Mouse (Mus musculus): Measurements from ENCODE around the gene Map3k19. TPM values are rescaled to one million over a fixed set of nuclear protein-coding genes. Genes with fewer than 3 reads are reported as not detected.

Gene Map3k19
- polyA plus RNA-seq, 1 experiment from 2014 or later: 0.81 TPM

- 89% methylated on average over 6 of the region's 6 CpGs for WGBS
- Histone ChIP-seq H3K4me3 (no peak overlapping the region), H3K36me3 (peaks cover 16% of the 10 kb centered on the region), H3K4me1 (0 out of 2 replicates have a peak, but pooled peaks cover 3% of the 10 kb centered on the region), H3K27ac (no peak overlapping the region), H3K4me2 (no peak overlapping the region), H3K27me3 (no peaks in the 10 kb centered on the region), H3K9ac (no peak overlapping the region), H3K9me3 (no peaks in the 10 kb centered on the region)
- ATAC-seq (ENCODE audit: borderline replicate concordance, extremely low read depth, low FRiP score, low TSS enrichment): no peak
Measured at GRCm38 (mm10) chr1:127795087-127795769, 59.6 kb downstream of the Map3k19 start.

- no peaks in the 10 kb centered on the region for H3K27me3 ChIP-seq
- H3K36me3 ChIP-seq: peaks cover 7% of the 10 kb centered on the region; the same call in 1 of the 2 replicates
- 82% methylated on average over 1 of the region's 1 CpGs for WGBS
- H3K4me2 ChIP-seq: no peak overlapping the region
- ATAC-seq (ENCODE audit: borderline replicate concordance, extremely low read depth, low FRiP score, low TSS enrichment): no peak
- no peak overlapping the region for H3K27ac ChIP-seq
- no peak overlapping the region for H3K9ac ChIP-seq
- 0 out of 2 replicates have a peak, but pooled peaks cover 3% of the 10 kb centered on the region for H3K4me1 ChIP-seq
- no peak overlapping the region for H3K4me3 ChIP-seq
- H3K9me3 ChIP-seq: no peaks in the 10 kb centered on the region
Measured at GRCm38 (mm10) chr1:127793459-127793858, 61.4 kb downstream of the Map3k19 start.

GRCm38 (mm10) chr1:127788943-127789342 is 65.9 kb downstream of the Map3k19 start:
- Histone ChIP-seq H3K36me3 (no peaks in the 10 kb centered on the region; the same call in 1 of the 2 replicates), H3K9me3 (no peaks in the 10 kb centered on the region), H3K4me3 (no peak overlapping the region), H3K9ac (no peak overlapping the region), H3K27me3 (no peaks in the 10 kb centered on the region), H3K4me2 (no peak overlapping the region), H3K4me1 (peaks cover 3% of the 10 kb centered on the region; the same call in 1 of the 2 replicates), H3K27ac (no peak overlapping the region)
- WGBS: 82% methylated on average over 6 of the region's 6 CpGs
- ATAC-seq (ENCODE audit: borderline replicate concordance, extremely low read depth, low FRiP score, low TSS enrichment): no peak

- Histone ChIP-seq H3K27ac (no peak overlapping the region), H3K4me1 (peaks cover 11% of the 10 kb centered on the region; the same call in 1 of the 2 replicates), H3K27me3 (no peaks in the 10 kb centered on the region), H3K9ac (no peak overlapping the region), H3K4me2 (no peak overlapping the region), H3K4me3 (no peak overlapping the region), H3K36me3 (no peaks in the 10 kb centered on the region), H3K9me3 (no peaks in the 10 kb centered on the region)
- ATAC-seq (ENCODE audit: borderline replicate concordance, extremely low read depth, low FRiP score, low TSS enrichment): no peak
- 60% methylated on average over 1 of the region's 1 CpGs for WGBS
Measured at GRCm38 (mm10) chr1:127785882-127786281, 68.9 kb downstream of the Map3k19 start.

- no peak overlapping the region for H3K4me3 ChIP-seq
- peaks cover 14% of the 10 kb centered on the region; the same call in 1 of the 2 replicates for H3K4me1 ChIP-seq
- no peaks in the 10 kb centered on the region for H3K36me3 ChIP-seq
- no peak overlapping the region for H3K27ac ChIP-seq
- no peaks in the 10 kb centered on the region for H3K9me3 ChIP-seq
- H3K27me3 ChIP-seq: no peaks in the 10 kb centered on the region
- no peak overlapping the region for H3K9ac ChIP-seq
- ATAC-seq (ENCODE audit: borderline replicate concordance, extremely low read depth, low FRiP score, low TSS enrichment): no peak
- no peak overlapping the region for H3K4me2 ChIP-seq
Measured at GRCm38 (mm10) chr1:127783862-127784261, 71.0 kb downstream of the Map3k19 start.

GRCm38 (mm10) chr1:127780849-127781248 is 74.0 kb downstream of the Map3k19 start:
- no peak overlapping the region for H3K4me2 ChIP-seq
- H3K27ac ChIP-seq: no peak overlapping the region
- no peaks in the 10 kb centered on the region for H3K9me3 ChIP-seq
- peaks cover 35% of the 10 kb centered on the region for H3K4me1 ChIP-seq
- WGBS: 75% methylated on average over 2 of the region's 2 CpGs
- H3K9ac ChIP-seq: no peak overlapping the region
- H3K36me3 ChIP-seq: peaks cover 3% of the 10 kb centered on the region; the same call in 1 of the 2 replicates
- no peak for ATAC-seq (ENCODE audit: borderline replicate concordance, extremely low read depth, low FRiP score, low TSS enrichment)
- H3K4me3 ChIP-seq: no peak overlapping the region
- H3K27me3 ChIP-seq: no peaks in the 10 kb centered on the region

- H3K27ac ChIP-seq: no peak overlapping the region
- H3K36me3 ChIP-seq: peaks cover 3% of the 10 kb centered on the region; the same call in 1 of the 2 replicates
- H3K4me1 ChIP-seq: peaks cover 35% of the 10 kb centered on the region
- no peak overlapping the region for H3K4me3 ChIP-seq
- no peak for ATAC-seq (ENCODE audit: borderline replicate concordance, extremely low read depth, low FRiP score, low TSS enrichment)
- H3K4me2 ChIP-seq: no peak overlapping the region
- H3K27me3 ChIP-seq: no peaks in the 10 kb centered on the region
- H3K9ac ChIP-seq: no peak overlapping the region
- H3K9me3 ChIP-seq: no peaks in the 10 kb centered on the region
- 34% methylated on average over 3 of the region's 3 CpGs for WGBS
Measured at GRCm38 (mm10) chr1:127780142-127780541, 74.7 kb downstream of the Map3k19 start.

- Histone ChIP-seq H3K4me3 (no peak overlapping the region), H3K4me1 (peaks cover 35% of the 10 kb centered on the region), H3K27me3 (no peaks in the 10 kb centered on the region), H3K9me3 (no peaks in the 10 kb centered on the region), H3K27ac (no peak overlapping the region), H3K9ac (no peak overlapping the region), H3K36me3 (peaks cover 3% of the 10 kb centered on the region; the same call in 1 of the 2 replicates), H3K4me2 (no peak overlapping the region)
- ATAC-seq (ENCODE audit: borderline replicate concordance, extremely low read depth, low FRiP score, low TSS enrichment): no peak
- 89% methylated on average over 3 of the region's 3 CpGs for WGBS
Measured at GRCm38 (mm10) chr1:127778611-127779010, 76.2 kb downstream of the Map3k19 start.

GRCm38 (mm10) chr1:127776246-127776645 is 78.6 kb downstream of the Map3k19 start:
- peak overlapping the region; percentile 47; the same call in 1 of the 2 replicates for H3K27ac ChIP-seq
- no peaks in the 10 kb centered on the region for H3K27me3 ChIP-seq
- no peaks in the 10 kb centered on the region for H3K9me3 ChIP-seq
- H3K36me3 ChIP-seq: peaks cover 3% of the 10 kb centered on the region; the same call in 1 of the 2 replicates
- H3K4me3 ChIP-seq: peak overlapping the region; percentile 13
- H3K4me1 ChIP-seq: peaks cover 37% of the 10 kb centered on the region
- 39% methylated on average over 6 of the region's 6 CpGs for WGBS
- no peak overlapping the region for H3K9ac ChIP-seq
- peak overlapping the region; percentile 75 for H3K4me2 ChIP-seq
- ATAC-seq (ENCODE audit: borderline replicate concordance, extremely low read depth, low FRiP score, low TSS enrichment): no peak

- Histone ChIP-seq H3K27ac (no peak overlapping the region), H3K36me3 (peaks cover 3% of the 10 kb centered on the region; the same call in 1 of the 2 replicates), H3K4me3 (peak overlapping the region; percentile 88), H3K4me2 (peak overlapping the region; percentile 75), H3K9ac (peak overlapping the region; percentile 88), H3K9me3 (no peaks in the 10 kb centered on the region), H3K4me1 (peaks cover 32% of the 10 kb centered on the region), H3K27me3 (no peaks in the 10 kb centered on the region)
- WGBS: 5% methylated on average over 10 of the region's 10 CpGs
- no peak for ATAC-seq (ENCODE audit: borderline replicate concordance, extremely low read depth, low FRiP score, low TSS enrichment)
Measured at GRCm38 (mm10) chr1:127775206-127775720, 79.6 kb downstream of the Map3k19 start.

- H3K9ac ChIP-seq: peak overlapping the region; percentile 88
- H3K27me3 ChIP-seq: no peaks in the 10 kb centered on the region
- H3K4me1 ChIP-seq: peaks cover 32% of the 10 kb centered on the region
- no peaks in the 10 kb centered on the region for H3K9me3 ChIP-seq
- peak; percentile 29 for ATAC-seq (ENCODE audit: borderline replicate concordance, extremely low read depth, low FRiP score, low TSS enrichment)
- H3K4me3 ChIP-seq: peak overlapping the region; percentile 88
- peak overlapping the region; percentile 92 for H3K27ac ChIP-seq
- under 1% methylated on average over 31 of the region's 31 CpGs for WGBS
- peak overlapping the region; percentile 75 for H3K4me2 ChIP-seq
- peaks cover 3% of the 10 kb centered on the region; the same call in 1 of the 2 replicates for H3K36me3 ChIP-seq
Measured at GRCm38 (mm10) chr1:127774501-127774880, 80.3 kb downstream of the Map3k19 start.

GRCm38 (mm10) chr1:127773803-127774500 is 80.9 kb downstream of the Map3k19 start, which contains the start of gene Ccnt2:
Ccnt2 (plus strand) TSS chr1:127774164.
- Histone ChIP-seq H3K4me3 (peak within 1 kb of the TSS; percentile 88), H3K4me2 (peak within 1 kb of the TSS; percentile 75), H3K4me1 (peaks cover 32% of the 10 kb centered on the region), H3K27me3 (no peaks in the 10 kb centered on the region), H3K9ac (peak within 1 kb of the TSS; percentile 88), H3K27ac (peak within 1 kb of the TSS; percentile 92), H3K9me3 (no peaks in the 10 kb centered on the region), H3K36me3 (peaks cover 3% of the 10 kb centered on the region; the same call in 1 of the 2 replicates)
- ATAC-seq (ENCODE audit: borderline replicate concordance, extremely low read depth, low FRiP score, low TSS enrichment): peak; percentile 99
- under 1% methylated on average over 63 of the region's 63 CpGs for WGBS

Measured in lung, embryonic 15.5 days (tissue).